Mouse (Mus musculus): ENCODE measurements at regions not wholly inside any gene's neighbourhood (a gene's known extent, or its start where the extent isn't known, plus 50 kb on each side); places are given as distances from the start of the nearest gene placed in this dataset.

DNA sequence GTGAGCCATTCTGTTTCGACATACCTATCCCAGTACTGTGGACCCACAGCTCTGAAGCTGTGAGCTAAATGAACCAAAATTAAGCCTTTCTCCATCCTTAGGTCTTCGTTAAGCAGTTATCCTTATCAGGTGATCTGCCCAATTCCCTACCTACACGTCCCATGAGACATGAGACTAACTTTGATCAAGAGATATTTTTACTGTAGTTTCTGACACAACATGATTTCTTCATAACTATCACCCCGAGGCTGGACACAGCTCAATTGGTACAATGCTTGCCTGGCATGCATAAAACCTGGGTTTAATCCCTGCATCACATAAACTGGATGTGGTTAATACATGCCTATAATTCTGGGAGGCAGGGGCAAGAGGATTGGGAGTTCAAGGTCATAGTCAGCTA lies 82.2 kb upstream of the Elovl6 start:
- DNase-seq = no peak

DNA sequence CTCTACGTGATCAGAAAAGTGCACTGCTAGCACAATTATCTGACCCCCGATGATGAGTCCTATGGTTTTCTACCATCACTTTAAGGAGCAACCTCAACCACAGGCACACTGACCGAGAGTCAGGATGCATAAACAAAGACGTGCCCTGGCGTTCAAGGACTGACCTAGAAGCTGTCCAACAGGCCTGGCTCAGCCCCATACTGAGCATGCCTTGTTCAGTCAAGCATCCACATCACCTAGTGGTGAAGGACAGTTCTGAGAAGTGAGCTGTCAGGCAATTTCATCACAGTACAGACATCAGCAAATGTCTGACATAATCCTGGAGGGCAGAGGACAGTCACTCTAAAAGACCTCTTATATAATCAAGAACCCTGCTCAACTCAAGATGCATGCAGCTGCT lies 81.5 kb upstream of the Elovl6 start:
- no peak for DNase-seq

DNA sequence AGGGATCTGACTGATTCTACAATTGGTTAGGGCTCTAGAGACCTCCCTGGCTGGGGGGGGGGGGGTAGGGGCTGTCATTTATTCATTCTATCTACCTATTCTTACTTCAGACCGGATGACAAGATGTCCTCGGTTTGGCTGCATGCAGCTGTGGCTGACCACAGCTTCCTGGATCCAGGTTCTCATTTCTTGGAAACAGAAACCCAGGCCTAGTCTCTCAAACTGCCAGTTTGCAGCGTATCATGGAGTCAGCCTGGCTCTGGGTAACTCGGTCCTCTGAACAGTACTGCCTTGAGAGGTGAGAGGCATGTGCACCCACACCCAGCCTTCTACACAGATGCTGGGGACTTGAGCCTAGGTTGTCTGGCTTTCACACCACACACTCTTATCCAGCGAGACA lies 62.1 kb upstream of the Elovl6 start:
- DNase-seq = no peak

DNA sequence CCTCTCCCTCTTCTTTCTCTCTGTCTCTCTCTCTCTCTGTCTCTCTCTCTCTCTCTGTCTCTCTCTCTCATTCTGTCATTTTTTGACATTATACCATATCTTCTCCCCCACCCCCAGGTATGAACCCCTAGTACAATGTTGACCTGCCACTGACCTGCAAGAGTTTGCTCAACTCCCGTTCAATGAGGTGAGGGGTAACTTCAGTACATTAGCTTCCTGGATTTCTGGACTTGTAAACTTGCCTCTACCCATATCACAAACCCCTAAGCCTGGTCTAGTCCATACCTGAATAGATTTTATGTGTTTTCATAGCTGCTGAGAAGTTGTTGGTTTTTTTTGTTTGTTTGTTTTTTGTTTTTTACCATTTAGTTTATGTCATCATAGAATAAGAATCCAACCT lies 60.8 kb upstream of the Elovl6 start:
- DNase-seq = no peak

DNA sequence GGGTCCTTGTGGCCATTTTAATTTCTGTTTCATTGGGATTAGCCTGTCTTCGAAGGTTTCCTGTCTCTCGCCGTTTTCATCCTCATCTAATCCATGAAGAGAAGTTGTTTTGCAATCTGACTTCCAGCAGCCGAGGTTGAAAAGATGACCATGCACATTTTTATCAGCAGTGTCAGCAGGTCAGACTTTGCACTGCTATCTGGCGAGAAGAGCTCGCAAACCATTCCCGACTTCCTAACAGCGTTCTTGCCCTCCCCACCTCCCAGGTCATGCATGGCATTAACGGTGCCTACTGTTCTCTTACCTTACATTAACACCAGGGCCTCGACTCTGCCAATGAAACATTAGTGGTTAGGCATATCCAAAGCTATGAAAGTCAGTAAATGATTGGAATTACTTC lies 60.1 kb upstream of the Elovl6 start:
- DNase-seq = no peak

- DNase-seq = no peak
Observed at GRCm38 (mm10) chr3:129474451-129474850, 57.7 kb upstream of the Elovl6 start.

GRCm38 (mm10) chr3:129476250-129476649 lies 55.9 kb upstream of the Elovl6 start:
- DNase-seq = no peak

DNA sequence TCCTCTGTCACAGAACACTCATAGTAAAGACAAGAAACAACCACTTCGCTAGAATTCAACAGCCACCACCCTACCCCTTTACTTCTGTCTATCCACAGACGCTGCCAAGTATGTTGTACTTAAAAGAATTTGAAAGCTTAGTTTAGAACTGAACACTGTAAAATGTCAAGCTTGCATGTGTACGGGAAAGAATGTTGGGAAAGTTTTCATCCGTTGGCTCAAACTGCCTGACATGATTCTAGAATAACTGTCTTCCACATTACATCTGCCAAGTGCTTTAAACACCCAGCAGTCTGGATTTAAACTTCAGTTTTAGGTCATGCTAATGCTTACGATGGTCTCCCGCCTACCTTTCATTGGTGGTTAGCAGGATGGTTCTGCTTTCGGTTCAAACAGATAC lies 54.1 kb upstream of the Elovl6 start:
- no peak for DNase-seq

DNA sequence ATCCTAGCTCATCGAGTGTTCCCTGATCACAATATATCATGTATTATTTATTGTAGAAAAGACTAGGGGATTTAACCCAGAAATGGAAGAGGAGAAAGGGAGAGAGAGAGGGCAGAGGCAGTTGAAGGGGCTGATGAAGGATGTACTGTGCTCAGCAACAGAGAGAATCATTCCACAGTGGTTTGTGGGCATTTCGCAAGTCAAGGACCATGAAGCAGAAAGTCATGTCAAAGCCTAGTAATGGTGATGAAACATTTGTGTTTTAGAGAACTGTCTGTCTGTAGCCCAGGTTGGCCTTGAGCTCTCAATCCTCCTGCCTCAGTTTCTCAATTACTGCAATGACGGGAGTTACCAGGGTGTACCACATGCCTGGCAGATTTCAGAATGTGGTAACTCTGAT lies 50.9 kb upstream of the Elovl6 start:
- DNase-seq = no peak
